29 mouse cellular contexts compared by ENCODE assay signal in genomic region chr3:59210089-59210488, GRCm38 (mm10). TPM values are rescaled to one million over a fixed set of nuclear protein-coding genes. Genes with fewer than 3 reads are reported as not detected.
A peak's percentile ranks its signal among the peaks of the same experiment; 100 is the strongest.
DNase-seq lines count a peak whose midpoint lies in the region; ATAC-seq and TF ChIP-seq lines count a peak whose summit lies in the region.
"Had no signal": no experiment of that assay in that cellular context is flagged by ENCODE, and none has a peak within 500 bp of the region (broad histone marks: within the 10 kb centered on the region; RNA-seq: fewer than 3 reads in every experiment).

No protein-coding gene starts in this region.

- peaks cover 13% of the 10 kb centered on the region; the same call in 1 of the 2 replicates for H3K4me1 ChIP-seq in spleen, adult 2 months (ENCODE audit: control insufficient read depth, insufficient read depth, insufficient read length)
- H3K4me1 ChIP-seq in bone marrow macrophage, adult 2 months (ENCODE audit: control insufficient read depth, insufficient read depth, low read length), result peaks cover 65% of the 10 kb centered on the region
- H3K4me1 ChIP-seq: embryonic facial prominence, embryonic 12.5 days; forebrain, embryonic 15.5 days; neural tube, embryonic 13.5 days had no signal

- H3K27ac ChIP-seq in layer of hippocampus, adult 2 months, result peak overlapping the region; percentile 7; the same call in 1 of the 2 replicates
- H3K27ac ChIP-seq in spleen, adult 2 months (ENCODE audit: insufficient read depth, low read length), result peak overlapping the region; percentile 17
- H3K27ac ChIP-seq in bone marrow macrophage, adult 2 months (ENCODE audit: insufficient read depth, low read depth, low read length), result peak overlapping the region; percentile 94
- H3K27ac ChIP-seq: embryonic facial prominence, embryonic 12.5 days; forebrain, embryonic 15.5 days; heart, embryonic 13.5 days; limb, embryonic 13.5 days; neural tube, embryonic 13.5 days had no signal

- no peaks in the 10 kb centered on the region for H3K27me3 ChIP-seq in spleen, adult 2 months (ENCODE audit: control insufficient read depth, insufficient read depth, low read length)
- H3K27me3 ChIP-seq: CH12.LX; embryonic facial prominence, embryonic 12.5 days; forebrain, embryonic 15.5 days; heart, embryonic 13.5 days; limb, embryonic 13.5 days; neural tube, embryonic 13.5 days had no signal

- 59% methylated on average over 8 of the region's 8 CpGs for WGBS in spleen, adult 2 months

- H3K36me3 ChIP-seq in spleen, adult 2 months (ENCODE audit: control insufficient read depth, insufficient read depth, low read length), result no peaks in the 10 kb centered on the region
- H3K36me3 ChIP-seq: embryonic facial prominence, embryonic 12.5 days; forebrain, embryonic 15.5 days; heart, embryonic 13.5 days; limb, embryonic 13.5 days; neural tube, embryonic 13.5 days had no signal

- H3K4me3 ChIP-seq in layer of hippocampus, adult 2 months, result peak overlapping the region; percentile 9; the same call in 1 of the 2 replicates
- H3K4me3 ChIP-seq in spleen, adult 2 months (ENCODE audit: extremely low read depth, insufficient read depth, insufficient read length), result no peak overlapping the region; the same call in 1 of the 2 replicates
- H3K4me3 ChIP-seq in bone marrow macrophage, adult 2 months (ENCODE audit: insufficient read depth, low read length), result peak overlapping the region; percentile 43
- H3K4me3 ChIP-seq: embryonic facial prominence, embryonic 12.5 days; forebrain, embryonic 15.5 days; heart, embryonic 13.5 days; limb, embryonic 13.5 days; myocyte; neural tube, embryonic 13.5 days had no signal

- TF ChIP-seq CTCF in layer of hippocampus, adult 2 months (conservative IDR thresholded peaks at IDR 0.05), result 0 out of 2 replicates have a peak, but pooled peaks have one; percentile 13
- TF ChIP-seq CTCF in spleen, adult 2 months (IDR thresholded peaks at IDR 0.05; ENCODE audit: extremely low read depth, insufficient read depth, insufficient read length, insufficient replicate concordance), result no peak
- TF ChIP-seq CTCF in bone marrow macrophage, adult 2 months (IDR thresholded peaks at IDR 0.05; ENCODE audit: low read depth, low read length), result no peak

- no peak for DNase-seq in layer of hippocampus, adult 2 months (ENCODE audit: low spot score in 2 of 2)
- DNase-seq in layer of hippocampus, adult 11-12 months (ENCODE audit: low spot score), result no peak
- DNase-seq in spleen, adult 2 months (ENCODE audit: low read depth in 1 of 2, low spot score in 2 of 2), result no peak
- no peak for DNase-seq in spleen, postnatal 10 days (ENCODE audit: low spot score in 2 of 2)
- no peak for DNase-seq in adrenal gland, postnatal 10 days
- DNase-seq: adrenal gland, postnatal 25 days; cerebellum, adult 11 months; cerebellum, postnatal 10 days; gastrocnemius, postnatal 10 days; heart, adult 18-20 months; heart, postnatal 14 days; kidney, postnatal 36 days; layer of hippocampus, adult 9-11 months; lung, adult 18-20 months had no signal

- no peak for TF ChIP-seq POLR2A in spleen, adult 2 months (IDR thresholded peaks at IDR 0.05; ENCODE audit: low read depth, low read length)
- TF ChIP-seq POLR2A in bone marrow macrophage, adult 2 months (IDR thresholded peaks at IDR 0.05; ENCODE audit: borderline replicate concordance, low read depth, low read length), result no peak

- ATAC-seq in activated CD4-positive, CD25-positive, alpha-beta regulatory T cell, adult 4 months, result no peak
- ATAC-seq: forebrain, embryonic 15.5 days; intestine, postnatal 0 days; midbrain, embryonic 16.5 days had no signal

RNA-seq across cellular contexts. Expression of gene P2ry13, which starts 0.6 kb away (rescaled TPM):
- total RNA-seq in layer of hippocampus, adult 2 months (2021), result 10 to 100 TPM in 1 of 2 experiments, 1 to 10 TPM in 1; 9.4 to 10.1 TPM
- 14.6 and 16.8 TPM in 2 replicates for polyA plus RNA-seq in spleen, adult 2 months (2012; rRNA removed)
- polyA plus RNA-seq in bone marrow macrophage, adult 2 months (2012; ENCODE audit: insufficient read depth, insufficient read length, missing spikeins), result 18.7 and 21.0 TPM in 2 replicates
- polyA plus RNA-seq in activated CD4-positive, CD25-positive, alpha-beta regulatory T cell, adult 4 months (2017; shearing (Covaris generic)), result under 1 TPM; 0.18 to 0.44 TPM
- total RNA-seq in adrenal gland, postnatal 10 days (2021), result 1 to 10 TPM; 1.7 TPM
- total RNA-seq: MEL had no signal
- polyA plus RNA-seq: myocyte had no signal

RNA-seq across cellular contexts. Expression of gene Gpr87, which starts 15.2 kb away (rescaled TPM):
- not detected for total RNA-seq in layer of hippocampus, adult 2 months (2021)
- not detected in 2 replicates for polyA plus RNA-seq in spleen, adult 2 months (2012; rRNA removed)
- polyA plus RNA-seq in bone marrow macrophage, adult 2 months (2012; ENCODE audit: insufficient read depth, insufficient read length, missing spikeins), result not detected in 2 replicates
- not detected for polyA plus RNA-seq in activated CD4-positive, CD25-positive, alpha-beta regulatory T cell, adult 4 months (2017; shearing (Covaris generic))
- total RNA-seq in adrenal gland, postnatal 10 days (2021), result not detected
- total RNA-seq: adrenal gland, postnatal 25 days; CH12.LX; gastrocnemius, postnatal 10 days; heart, adult 18-20 months; heart, postnatal 14 days; left cerebral cortex, adult 18-20 months; left cerebral cortex, postnatal 25 days; MEL had no signal
- polyA plus RNA-seq: heart, embryonic 13.5 days; hindbrain, embryonic 11.5 days; intestine, postnatal 0 days; midbrain, embryonic 16.5 days; myocyte; neural tube, embryonic 13.5 days had no signal

RNA-seq across cellular contexts. Expression of gene P2ry12, which starts 52.6 kb away (rescaled TPM):
- total RNA-seq in layer of hippocampus, adult 2 months (2021), result 10 to 100 TPM; 38.5 to 43.3 TPM
- polyA plus RNA-seq in spleen, adult 2 months (2012; rRNA removed), result 12.3 and 18.6 TPM in 2 replicates
- polyA plus RNA-seq in bone marrow macrophage, adult 2 months (2012; ENCODE audit: insufficient read depth, insufficient read length, missing spikeins), result 34.6 and 38.6 TPM in 2 replicates
- under 1 TPM in 1 of 2 experiments, not detected in 1; 0.79 TPM for polyA plus RNA-seq in activated CD4-positive, CD25-positive, alpha-beta regulatory T cell, adult 4 months (2017; shearing (Covaris generic))
- 1 to 10 TPM; 3.3 to 3.5 TPM for total RNA-seq in adrenal gland, postnatal 10 days (2021)
- total RNA-seq: MEL had no signal
- polyA plus RNA-seq: myocyte had no signal

RNA-seq across cellular contexts. Expression of gene P2ry14, which starts 56.7 kb away (rescaled TPM):
- total RNA-seq in layer of hippocampus, adult 2 months (2021), result 1 to 10 TPM; 1.8 to 3.5 TPM
- 8.6 and 9.5 TPM in 2 replicates for polyA plus RNA-seq in spleen, adult 2 months (2012; rRNA removed)
- 65.5 and 75.6 TPM in 2 replicates for polyA plus RNA-seq in bone marrow macrophage, adult 2 months (2012; ENCODE audit: insufficient read depth, insufficient read length, missing spikeins)
- polyA plus RNA-seq in activated CD4-positive, CD25-positive, alpha-beta regulatory T cell, adult 4 months (2017; shearing (Covaris generic)), result 1 to 10 TPM; 5.0 to 5.1 TPM
- 10 to 100 TPM; 10.7 to 11.4 TPM for total RNA-seq in adrenal gland, postnatal 10 days (2021)

Comparison
In these comparisons a context has a peak if more than half of its experiments do, and no peak if none do; other contexts are left out.
1. H3K27ac ChIP-seq: peak in every context shown above with its lines; median percentile 94 in bone marrow macrophage, adult 2 months; 17 in spleen, adult 2 months; 7 in layer of hippocampus, adult 2 months.
2. RNA of gene P2ry13, which starts 0.6 kb away (polyA plus RNA-seq): 18.7 to 21.0 TPM in bone marrow macrophage, adult 2 months and 14.6 to 16.8 TPM in spleen, adult 2 months; 0.18 to 0.44 TPM in activated CD4-positive, CD25-positive, alpha-beta regulatory T cell, adult 4 months; every median in the first group is over 10 times any median in the second.